Mouse (Mus musculus) megakaryocyte, adult 5-6 weeks (primary cell): ENCODE data around the gene H2-Ab1. TPM values are rescaled to one million over a fixed set of nuclear protein-coding genes. Genes with fewer than 3 reads are reported as not detected.
"Not testable (repeated sequence)": the region's sequence is repeated elsewhere in the genome, so short reads cannot be mapped to it uniquely, and the experiment has no call there.

ENCODE experiments used
- ATAC-seq: 2 replicates; pipeline ENCODE4 v1.8.0; 2016; ENCODE audit warnings: mild to moderate bottlenecking, inconsistent platforms; ENCODE audit not compliant: poor library complexity, severe bottlenecking
- total RNA-seq, 2 experiments: library from RNA; stranded (forward) in 1 of 2; stranded (reverse) in 1 of 2; fragments of 153-499, 151-499 nt in 1 of 2; fragments of 221-1000, 200-1000 nt in 1 of 2; gene quantifications; 2 replicates each; pipeline versions ENCODE4 v1.2.3 to v1.2.4; 2015 to 2017

Gene H2-Ab1
- total RNA-seq (2015): 145 and 162 TPM in 2 replicates
- total RNA-seq (2017): 136 and 181 TPM in 2 replicates

GRCm38 (mm10) chr17:34257594-34258375, at the start of gene H2-Ab1:
TSS of gene H2-Ab1 (plus strand) at chr17:34257689.
- ATAC-seq: peak; percentile 97

GRCm38 (mm10) chr17:34207866-34208265, 49.6 kb upstream of the H2-Ab1 start:
- no peak for ATAC-seq

- ATAC-seq: no peak
These were observed 49.1 kb upstream of the H2-Ab1 start for GRCm38 (mm10) chr17:34208421-34208820.

GRCm38 (mm10) chr17:34209680-34210079, 47.8 kb upstream of the H2-Ab1 start:
- no peak for ATAC-seq

- peak; percentile 43 for ATAC-seq
These were observed 46.9 kb upstream of the H2-Ab1 start for GRCm38 (mm10) chr17:34210599-34210998.

- ATAC-seq: peak; percentile 47; the same call in 1 of the 2 replicates
These were observed 45.6 kb upstream of the H2-Ab1 start for GRCm38 (mm10) chr17:34211746-34212365.

GRCm38 (mm10) chr17:34213936-34214335, 43.6 kb upstream of the H2-Ab1 start:
- ATAC-seq: no peak

GRCm38 (mm10) chr17:34215176-34215575, 42.3 kb upstream of the H2-Ab1 start:
- no peak for ATAC-seq

GRCm38 (mm10) chr17:34217216-34217928, 40.1 kb upstream of the H2-Ab1 start:
- ATAC-seq: no peak

GRCm38 (mm10) chr17:34217986-34218385, 39.5 kb upstream of the H2-Ab1 start:
- no peak for ATAC-seq

- ATAC-seq: no peak
These were observed 38.8 kb upstream of the H2-Ab1 start for GRCm38 (mm10) chr17:34218675-34219074.

GRCm38 (mm10) chr17:34219096-34219495, 38.4 kb upstream of the H2-Ab1 start:
- ATAC-seq: peak; percentile 71

GRCm38 (mm10) chr17:34219801-34220200, 37.7 kb upstream of the H2-Ab1 start:
- ATAC-seq: not testable (repeated sequence)

- not testable (repeated sequence) for ATAC-seq
These were observed 37.1 kb upstream of the H2-Ab1 start for GRCm38 (mm10) chr17:34220401-34220800.

GRCm38 (mm10) chr17:34224816-34225215, 32.7 kb upstream of the H2-Ab1 start:
- ATAC-seq: no peak

GRCm38 (mm10) chr17:34225426-34225825, 32.1 kb upstream of the H2-Ab1 start:
- no peak for ATAC-seq

- not testable (repeated sequence) for ATAC-seq
These were observed 31.6 kb upstream of the H2-Ab1 start for GRCm38 (mm10) chr17:34225911-34226310.

- not testable (repeated sequence) for ATAC-seq
These were observed 26.5 kb upstream of the H2-Ab1 start for GRCm38 (mm10) chr17:34230971-34231370.

GRCm38 (mm10) chr17:34232021-34232420, 25.5 kb upstream of the H2-Ab1 start:
- not testable (repeated sequence) for ATAC-seq

GRCm38 (mm10) chr17:34234926-34235325, 22.6 kb upstream of the H2-Ab1 start:
- peak; percentile 99 for ATAC-seq

- ATAC-seq: no peak
These were observed 20.8 kb upstream of the H2-Ab1 start for GRCm38 (mm10) chr17:34236691-34237090.
